Mouse (Mus musculus) thymus, postnatal 0 days (tissue): Measurements from ENCODE around the gene Sparc. TPM values are rescaled to one million over a fixed set of nuclear protein-coding genes. Genes with fewer than 3 reads are reported as not detected.
"Not testable (repeated sequence)": the region's sequence is repeated elsewhere in the genome, so short reads cannot be mapped to it uniquely, and the experiment has no call there.

Experiments used
- DNase-seq: peaks from one replicate; pipeline ENCODE4 v3.0.0-alpha.2; 2015; ENCODE audit warnings: low spot score
- polyA plus RNA-seq: library from polyadenylated mRNA; unstranded; fragments of >200 nt; fragmentation: Nextera tagmentation; extraction: Ambion mirVana; gene quantifications from 2 replicates; pipeline ENCODE4 v1.2.1, GENCODE M21; 2015

Sparc gene
- polyA plus RNA-seq, 1 experiment from 2014 or later: 297 TPM

GRCm38 (mm10) chr11:55438031-55438430 is 15.0 kb upstream of the Sparc start:
- DNase-seq: no peak

- no peak for DNase-seq
These were observed 13.1 kb upstream of the Sparc start for GRCm38 (mm10) chr11:55436089-55436488.

- no peak for DNase-seq
These were observed 10.0 kb upstream of the Sparc start for GRCm38 (mm10) chr11:55432981-55433380.

GRCm38 (mm10) chr11:55429973-55430372 is 7.0 kb upstream of the Sparc start:
- DNase-seq: no peak

- DNase-seq: no peak
These were observed 5.4 kb upstream of the Sparc start for GRCm38 (mm10) chr11:55428186-55429012.

GRCm38 (mm10) chr11:55424746-55425360 is 1.9 kb upstream of the Sparc start:
- DNase-seq: no peak

GRCm38 (mm10) chr11:55423756-55424155 is 773 bp upstream of the Sparc start:
- no peak for DNase-seq

- DNase-seq: no peak
These were observed 3.2 kb downstream of the Sparc start for GRCm38 (mm10) chr11:55419678-55420307.

- no peak for DNase-seq
These were observed 3.7 kb downstream of the Sparc start for GRCm38 (mm10) chr11:55419296-55419677.

GRCm38 (mm10) chr11:55418704-55419061 is 4.3 kb downstream of the Sparc start:
- no peak for DNase-seq

GRCm38 (mm10) chr11:55417898-55418703 is 4.9 kb downstream of the Sparc start:
- no peak for DNase-seq

- no peak for DNase-seq
These were observed 6.2 kb downstream of the Sparc start for GRCm38 (mm10) chr11:55416609-55417265.

- not testable (repeated sequence) for DNase-seq
These were observed 7.3 kb downstream of the Sparc start for GRCm38 (mm10) chr11:55415731-55416130.

- DNase-seq: no peak
These were observed 7.8 kb downstream of the Sparc start for GRCm38 (mm10) chr11:55415036-55415704.

GRCm38 (mm10) chr11:55414314-55414713 is 8.7 kb downstream of the Sparc start:
- DNase-seq: no peak

GRCm38 (mm10) chr11:55413416-55413796 is 9.6 kb downstream of the Sparc start:
- no peak for DNase-seq

- no peak for DNase-seq
These were observed 10.1 kb downstream of the Sparc start for GRCm38 (mm10) chr11:55412680-55413415.

- DNase-seq: no peak
These were observed 10.9 kb downstream of the Sparc start for GRCm38 (mm10) chr11:55412034-55412433.

GRCm38 (mm10) chr11:55410502-55410901 is 12.5 kb downstream of the Sparc start:
- no peak for DNase-seq

- no peak for DNase-seq
These were observed 13.0 kb downstream of the Sparc start for GRCm38 (mm10) chr11:55410005-55410404.
